Mouse (Mus musculus): ENCODE data around the gene Dgki.
A peak's percentile ranks its signal among the peaks of the same experiment; 100 is the strongest.

Gene Dgki

GRCm38 (mm10) chr6:37064214-37064830, 235.7 kb downstream of the Dgki start:
- no peak for DNase-seq (ENCODE audit: low read depth, low spot score)

- DNase-seq (ENCODE audit: low read depth, low spot score) = no peak
These were observed 236.7 kb downstream of the Dgki start for GRCm38 (mm10) chr6:37063266-37063665.

GRCm38 (mm10) chr6:37060114-37060513, 239.9 kb downstream of the Dgki start:
- DNase-seq (ENCODE audit: low read depth, low spot score) = no peak

- no peak for DNase-seq (ENCODE audit: low read depth, low spot score)
These were observed 242.0 kb downstream of the Dgki start for GRCm38 (mm10) chr6:37057957-37058356.

DNA sequence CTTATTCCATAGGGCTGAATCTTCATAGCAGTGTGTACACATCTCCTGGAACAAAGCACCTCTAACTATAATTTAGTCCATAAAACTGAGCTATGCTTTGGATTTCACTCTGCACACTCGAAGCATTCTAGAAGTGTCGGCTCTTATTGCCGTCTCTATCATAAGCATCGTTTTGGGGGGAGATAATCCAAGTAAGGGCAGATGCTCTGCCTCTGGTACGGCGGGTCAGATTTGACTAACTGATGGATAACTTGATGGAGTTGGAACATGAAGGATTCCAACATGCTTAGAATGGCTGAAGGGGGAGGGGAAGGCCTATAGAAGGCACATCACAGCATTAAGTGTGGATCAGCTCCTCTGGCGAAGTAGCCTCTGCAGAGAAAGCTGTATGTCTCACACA, 242.4 kb downstream of the Dgki start:
- no peak for DNase-seq (ENCODE audit: low read depth, low spot score)

DNA sequence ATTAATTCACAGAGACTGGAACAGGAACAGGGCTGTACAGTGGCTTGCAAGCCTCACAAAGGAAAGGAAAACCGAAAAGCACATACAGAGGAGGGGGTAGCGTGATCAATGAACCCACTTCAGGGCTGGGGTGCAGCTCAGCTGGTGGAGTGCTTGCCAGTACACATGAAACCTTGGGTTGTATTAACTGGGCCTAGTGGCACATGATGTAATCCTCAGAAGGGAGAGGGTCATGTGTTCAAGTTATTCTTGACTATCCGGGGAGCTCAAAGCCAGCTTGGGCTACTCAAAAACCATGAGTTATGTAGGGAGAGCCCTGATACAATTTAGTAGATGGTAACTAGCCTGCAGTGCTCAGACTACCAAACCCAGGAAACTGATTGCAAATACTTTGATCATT, 244.3 kb downstream of the Dgki start:
- DNase-seq (ENCODE audit: low read depth, low spot score) = no peak

GRCm38 (mm10) chr6:37055128-37055527, 244.9 kb downstream of the Dgki start:
- DNase-seq (ENCODE audit: low read depth, low spot score) = no peak

DNA sequence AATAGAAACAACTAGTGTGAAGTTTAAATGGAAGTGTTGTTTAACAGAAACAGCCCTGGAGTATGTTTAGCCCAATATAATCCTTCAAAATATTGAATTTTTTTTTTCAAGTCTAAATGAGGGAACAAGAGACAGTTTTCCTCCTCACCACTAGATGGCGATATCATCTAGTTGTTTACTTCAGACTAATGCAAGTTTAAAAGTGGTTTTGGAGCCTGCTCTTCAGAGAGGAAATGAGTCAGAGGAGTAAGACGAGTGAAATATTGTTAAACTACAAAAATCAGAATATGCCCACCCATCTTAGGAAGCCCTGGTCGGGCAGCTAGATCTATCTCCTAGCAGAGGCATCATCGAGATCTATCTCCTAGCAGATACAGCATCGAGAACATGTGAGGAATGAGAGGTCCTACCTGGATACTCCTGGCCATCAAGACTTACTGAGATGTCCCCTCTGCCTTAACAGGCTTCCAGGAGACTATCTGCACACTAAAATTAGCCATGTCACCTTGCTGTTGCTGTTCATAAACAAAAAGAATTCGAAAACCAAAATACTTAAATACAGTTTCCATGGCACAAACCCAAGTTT, 245.5 kb downstream of the Dgki start:
- DNase-seq (ENCODE audit: low read depth, low spot score) = peak; percentile 43

- DNase-seq (ENCODE audit: low read depth, low spot score) = no peak
These were observed 246.6 kb downstream of the Dgki start for GRCm38 (mm10) chr6:37053411-37053810.

- DNase-seq (ENCODE audit: low read depth, low spot score) = no peak
These were observed 248.3 kb downstream of the Dgki start for GRCm38 (mm10) chr6:37051652-37052051.

GRCm38 (mm10) chr6:37051150-37051549, 248.8 kb downstream of the Dgki start:
- DNase-seq (ENCODE audit: low read depth, low spot score) = no peak

GRCm38 (mm10) chr6:37047611-37048129, 252.3 kb downstream of the Dgki start:
- no peak for DNase-seq (ENCODE audit: low read depth, low spot score)

DNA sequence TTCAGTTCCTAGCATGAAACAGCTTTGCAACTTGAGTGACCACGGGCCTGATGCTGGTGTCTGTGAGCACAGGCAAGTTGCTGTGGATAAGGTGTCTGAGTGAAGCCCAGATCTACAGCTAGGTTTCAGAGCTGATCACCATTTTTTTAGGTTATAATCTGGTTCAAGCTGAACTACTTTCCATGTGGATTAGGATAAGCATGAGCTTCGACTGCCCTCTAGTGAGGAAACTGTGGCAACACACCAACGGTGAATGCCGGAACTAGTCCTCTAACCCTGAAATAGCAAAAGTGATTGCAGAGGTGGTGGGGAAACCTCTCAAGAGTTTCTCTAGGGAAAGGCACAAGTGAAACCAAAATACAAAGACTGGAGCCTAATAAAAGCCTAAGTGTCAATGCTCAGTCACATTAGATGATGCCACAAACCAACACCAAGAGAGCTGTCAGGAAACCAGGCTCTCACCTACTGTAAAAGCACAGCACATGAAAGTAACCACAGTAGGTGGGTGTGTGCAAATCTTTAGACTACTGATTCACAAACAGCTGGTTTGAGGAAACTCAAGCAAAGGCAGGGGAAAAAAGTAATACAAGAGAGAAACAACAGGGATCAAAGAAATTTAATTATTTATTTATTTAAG, 253.7 kb downstream of the Dgki start:
- DNase-seq (ENCODE audit: low read depth, low spot score) = peak; percentile 75

GRCm38 (mm10) chr6:37044796-37045195, 255.2 kb downstream of the Dgki start:
- DNase-seq (ENCODE audit: low read depth, low spot score) = no peak

DNA sequence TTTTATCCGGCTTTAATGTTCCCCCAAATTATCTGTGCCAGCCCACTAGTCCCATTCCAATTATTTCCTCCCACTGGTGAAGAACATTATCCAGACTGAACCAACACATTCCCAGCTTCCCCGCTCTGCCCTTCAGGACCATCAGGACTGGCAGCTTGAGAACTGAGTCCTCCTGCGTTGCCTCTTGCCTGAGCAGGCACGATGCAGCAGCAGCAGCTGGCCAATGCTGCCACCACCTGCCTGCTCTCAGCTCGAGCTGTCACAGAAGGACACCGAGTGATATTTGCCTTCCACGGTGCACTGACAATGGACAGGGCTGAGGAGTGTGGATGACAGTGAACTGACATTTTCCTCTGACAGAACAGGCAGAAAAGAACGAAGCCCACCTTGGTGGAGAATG, 261.5 kb downstream of the Dgki start:
- no peak for DNase-seq (ENCODE audit: low read depth, low spot score)

- peak; percentile 34 for DNase-seq (ENCODE audit: low read depth, low spot score)
These were observed 262.7 kb downstream of the Dgki start for GRCm38 (mm10) chr6:37037115-37037908.

DNA sequence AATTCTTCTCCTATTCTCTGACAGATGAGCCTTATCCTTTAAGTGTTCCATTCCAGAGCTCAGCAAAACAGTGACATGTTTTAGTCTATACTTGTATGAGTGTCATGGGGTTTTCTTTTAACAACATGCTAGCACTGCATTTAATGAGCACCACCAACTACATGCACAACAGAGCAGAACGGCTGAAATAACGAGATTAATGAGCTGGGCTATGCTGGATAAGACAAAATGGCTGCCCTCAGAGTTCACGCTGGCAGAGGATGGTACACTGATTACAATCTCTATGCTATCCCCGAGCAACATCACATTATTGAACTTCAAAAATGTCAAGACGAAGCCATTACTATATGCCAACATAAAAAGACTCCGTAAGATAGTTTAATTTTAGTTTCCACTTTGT, 264.3 kb downstream of the Dgki start:
- no peak for DNase-seq (ENCODE audit: low read depth, low spot score)

DNA sequence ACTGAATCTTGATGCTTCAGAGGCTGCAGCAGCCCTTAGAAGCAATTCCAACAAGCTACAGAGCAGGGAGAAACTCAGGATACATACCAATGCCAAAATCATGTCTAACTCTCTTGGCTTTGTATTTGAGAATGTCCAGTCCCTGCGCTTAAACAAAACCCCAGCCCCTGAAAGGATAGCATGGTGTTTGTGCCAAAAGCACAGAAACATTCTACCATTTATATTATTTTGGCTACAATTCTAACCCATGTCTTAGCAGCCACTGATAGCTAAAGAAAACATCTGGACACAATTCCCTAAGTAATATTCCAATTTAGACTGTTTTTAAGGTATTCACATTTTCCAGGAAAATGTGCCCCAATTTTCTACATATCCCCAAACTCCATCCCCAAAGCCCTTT, 269.0 kb downstream of the Dgki start:
- no peak for DNase-seq (ENCODE audit: low read depth, low spot score)

DNA sequence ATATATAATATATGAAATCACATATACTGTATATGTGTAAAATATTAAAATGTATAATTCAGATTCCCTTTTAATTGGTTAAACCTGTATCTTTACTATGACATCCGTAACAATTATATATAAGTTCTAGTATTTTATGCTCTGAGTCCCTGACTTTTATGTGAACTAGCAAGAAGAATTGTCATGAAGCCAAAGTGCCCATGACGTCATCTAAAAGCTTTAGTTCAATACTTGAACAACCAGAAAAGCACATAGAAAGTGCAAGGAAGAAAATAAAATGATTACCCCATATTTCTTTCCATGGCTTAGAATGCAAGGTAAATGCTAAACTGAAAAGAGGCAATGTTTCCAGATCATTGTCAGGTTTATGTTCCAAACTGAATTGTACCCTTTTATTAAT, 269.6 kb downstream of the Dgki start:
- DNase-seq (ENCODE audit: low read depth, low spot score) = no peak

DNA sequence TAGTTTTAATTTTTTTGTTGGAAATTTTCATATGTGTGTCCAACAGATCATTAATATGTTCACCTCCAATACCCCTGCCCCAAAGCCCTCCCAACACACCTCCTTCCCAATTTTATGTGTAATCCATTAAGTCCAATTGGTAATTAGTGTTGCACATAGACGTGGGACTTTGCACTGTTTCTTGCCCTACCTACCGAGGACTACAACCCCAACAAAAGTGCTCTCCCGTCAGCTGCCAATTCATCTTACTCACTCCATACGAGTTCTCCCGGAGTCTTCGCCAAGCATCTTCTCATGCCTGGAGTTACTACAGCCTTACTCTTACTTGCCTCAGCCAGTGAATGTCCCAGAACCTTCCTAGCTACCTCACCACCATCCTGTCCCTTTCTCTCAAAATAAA, 271.1 kb downstream of the Dgki start:
- DNase-seq (ENCODE audit: low read depth, low spot score) = no peak

- no peak for DNase-seq (ENCODE audit: low read depth, low spot score)
These were observed 271.7 kb downstream of the Dgki start for GRCm38 (mm10) chr6:37028300-37028699.

Measured in forelimb bud, embryonic 11.5 days (tissue).